Mouse (Mus musculus) intestine, postnatal 0 days (tissue): ENCODE measurements around the gene Ppip5k1. TPM values are rescaled to one million over a fixed set of nuclear protein-coding genes. Genes with fewer than 3 reads are reported as not detected.

ENCODE experiments used
- ATAC-seq: fragments of 200-750 bp; cut with Nextera tagmentation; 2 replicates; pipeline ENCODE4 v1.8.0; 2017; ENCODE audit warnings: mild to moderate bottlenecking, moderate TSS enrichment, moderate library complexity
- H3K27ac ChIP-seq: fragments of 300-500 bp; sonication (generic); 2 replicates; pipeline ENCODE4 v1.5.1; 2014; ENCODE audit warnings: mild to moderate bottlenecking, low read depth, low read length, moderate library complexity
- H3K27me3 ChIP-seq: fragments of 300-500 bp; sonication (generic); replicated peaks from 2 replicates; pipeline ENCODE4 v1.6.1; 2014; ENCODE audit warnings: low read length, mixed read lengths; ENCODE audit not compliant: control insufficient read depth, insufficient read depth
- H3K36me3 ChIP-seq: fragments of 300-500 bp; sonication (generic); 2 replicates; pipeline ENCODE4 v1.6.1; 2014; ENCODE audit warnings: mild to moderate bottlenecking, moderate library complexity; ENCODE audit not compliant: control insufficient read depth, insufficient read depth
- H3K4me1 ChIP-seq: fragments of 300-500 bp; sonication (generic); replicated peaks from 2 replicates; pipeline ENCODE4 v1.6.1; 2014; ENCODE audit warnings: antibody characterized with exemption, low read length, mixed read lengths; ENCODE audit not compliant: control insufficient read depth, insufficient read depth
- H3K4me2 ChIP-seq: fragments of 300-500 bp; sonication (generic); replicated peaks from 2 replicates; pipeline ENCODE4 v1.6.1; 2014; ENCODE audit warnings: low read depth, mild to moderate bottlenecking, moderate library complexity
- H3K4me3 ChIP-seq: fragments of 300-500 bp; sonication (generic); 2 replicates; pipeline ENCODE4 v1.5.1; 2014; ENCODE audit warnings: low read depth, low read length
- H3K9ac ChIP-seq: fragments of 300-500 bp; sonication (generic); 2 replicates; pipeline ENCODE4 v1.6.1; 2014; ENCODE audit warnings: mild to moderate bottlenecking, low read depth, low read length
- H3K9me3 ChIP-seq: fragments of 300-500 bp; sonication (generic); 2 replicates; pipeline ENCODE4 v1.6.1; 2016; ENCODE audit warnings: mixed run types; ENCODE audit not compliant: control insufficient read depth
- CTCF ChIP-seq: sonication (generic); IDR thresholded peaks from 2 replicates; pipeline ENCODE4 v1.5.1; 2016; ENCODE audit warnings: low read depth, mild to moderate bottlenecking, control low read depth, antibody characterized with exemption, moderate library complexity
- WGBS: fragments of 180-500 bp; shearing (Covaris S2); extraction: QIAGEN DNeasy Blood & Tissue Kit; methylation state at CpG from one replicate; pipeline ENCODE4 v1.1.7; 2014; 5-methylcytosine and 5-hydroxymethylcytosine counted together
- polyA plus RNA-seq: library from polyadenylated mRNA; unstranded; fragments of >200 nt; fragmentation: Nextera tagmentation; extraction: Ambion mirVana; gene quantifications from 2 replicates; pipeline ENCODE4 v1.2.1, GENCODE M21; 2015

Gene Ppip5k1
- polyA plus RNA-seq, 1 experiment from 2014 or later, result 19.2 TPM

DNA sequence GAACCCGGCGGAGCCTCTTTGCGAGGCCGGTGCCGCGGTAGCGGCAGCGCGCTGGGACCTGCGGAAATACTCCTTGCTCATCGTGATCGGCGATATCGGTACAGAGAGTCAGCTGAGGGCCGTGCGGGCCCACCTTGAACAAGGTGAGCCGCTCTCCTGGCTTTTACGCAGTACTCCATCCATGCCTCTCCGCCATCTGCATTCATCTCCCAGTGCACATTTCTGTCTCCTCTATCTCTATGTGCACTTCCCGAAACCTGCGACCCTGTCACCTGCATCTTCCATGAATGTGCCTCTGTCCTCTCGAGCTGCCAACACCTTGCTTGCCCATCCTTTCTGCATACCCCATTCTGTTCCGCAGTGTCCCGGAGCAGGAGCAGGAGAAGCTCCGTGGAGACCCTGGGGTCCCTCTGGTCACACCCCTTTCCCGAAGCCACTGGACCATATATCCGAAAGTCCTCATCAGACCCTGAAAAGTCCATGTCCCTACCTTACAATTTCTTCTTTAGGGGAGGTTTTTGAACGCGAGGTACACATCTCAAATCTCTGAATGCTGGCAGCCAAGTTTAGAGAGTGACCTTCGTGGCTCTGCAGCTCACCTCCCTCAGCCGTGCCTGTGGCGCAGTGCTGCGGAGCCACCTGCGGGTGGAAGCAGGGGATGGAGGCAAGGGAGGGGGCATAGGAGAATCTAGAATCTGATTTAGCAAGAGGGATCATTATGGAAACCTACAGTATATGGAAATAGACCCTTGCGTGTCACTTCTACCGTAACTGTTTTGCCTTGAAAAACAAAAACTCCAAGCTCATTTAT lies 65.3 kb downstream of the Ppip5k1 start:
- Histone ChIP-seq H3K9ac (no peak overlapping the region), H3K4me2 (peak overlapping the region; percentile 74), H3K27ac (no peak overlapping the region), H3K9me3 (no peaks in the 10 kb centered on the region), H3K4me3 (peak overlapping the region; percentile 44), H3K36me3 (no peaks in the 10 kb centered on the region), H3K27me3 (peaks cover 27% of the 10 kb centered on the region), H3K4me1 (peaks cover 8% of the 10 kb centered on the region; the same call in 1 of the 2 replicates)
- WGBS, result 4% methylated on average over 36 of the region's 36 CpGs
- ATAC-seq, result 0 out of 2 replicates have a peak, but pooled peaks have one; percentile 7
- TF ChIP-seq CTCF, result peak; percentile 36

DNA sequence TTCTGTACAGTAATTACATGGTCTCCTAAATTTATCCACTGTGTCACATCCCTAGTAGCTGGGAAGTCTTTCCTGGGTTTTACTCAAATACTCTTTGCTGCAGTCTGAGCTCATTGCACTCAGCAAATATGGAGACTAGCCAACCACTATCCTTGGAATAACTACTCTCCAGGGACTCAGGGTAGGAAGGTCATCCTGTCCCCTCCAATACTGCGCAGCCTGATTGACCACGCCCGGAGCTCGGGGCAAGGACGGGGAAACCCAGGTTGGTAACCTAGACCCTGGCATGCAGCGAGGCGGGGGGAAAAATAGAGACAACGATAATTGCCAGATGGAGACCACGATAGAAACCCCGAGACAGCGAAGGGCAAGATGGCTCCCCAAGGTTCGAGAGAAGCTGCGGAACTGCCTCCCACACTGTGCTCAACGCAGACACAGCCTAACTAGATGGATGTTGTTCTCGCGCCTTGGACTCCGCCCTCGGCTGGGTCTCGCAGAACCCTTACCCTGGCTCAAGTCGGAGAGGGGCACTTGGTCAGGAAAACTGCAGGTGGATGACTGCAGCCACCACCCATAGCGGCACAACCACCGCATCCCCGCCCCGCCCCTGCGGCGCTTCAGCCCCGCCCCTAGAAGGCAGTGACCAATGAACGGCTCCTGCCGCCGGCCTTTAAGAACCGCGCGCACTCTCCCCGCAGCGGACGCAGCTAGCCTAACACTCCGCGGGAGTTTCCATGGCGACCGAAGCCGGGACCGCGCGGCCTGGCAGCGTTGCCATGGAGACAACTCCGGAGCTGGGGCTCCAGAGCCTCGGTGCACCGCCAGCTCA lies 66.1 kb downstream of the Ppip5k1 start, which contains the start of gene Map1a:
Gene Map1a, plus strand, starts transcription at position 700 of the 829 bp plus-strand sequence.
- ATAC-seq, result peak; percentile 93
- H3K36me3 ChIP-seq, result no peaks in the 10 kb centered on the region
- no peak within 1 kb of the TSS for H3K9ac ChIP-seq
- no peak for TF ChIP-seq CTCF
- no peak within 1 kb of the TSS for H3K27ac ChIP-seq
- peak within 1 kb of the TSS; percentile 74 for H3K4me2 ChIP-seq
- WGBS, result under 1% methylated on average over 47 of the region's 48 CpGs
- H3K4me3 ChIP-seq, result peak within 1 kb of the TSS; percentile 44
- peaks cover 24% of the 10 kb centered on the region for H3K27me3 ChIP-seq
- H3K4me1 ChIP-seq, result peaks cover 6% of the 10 kb centered on the region; the same call in 1 of the 2 replicates
- no peaks in the 10 kb centered on the region for H3K9me3 ChIP-seq

DNA sequence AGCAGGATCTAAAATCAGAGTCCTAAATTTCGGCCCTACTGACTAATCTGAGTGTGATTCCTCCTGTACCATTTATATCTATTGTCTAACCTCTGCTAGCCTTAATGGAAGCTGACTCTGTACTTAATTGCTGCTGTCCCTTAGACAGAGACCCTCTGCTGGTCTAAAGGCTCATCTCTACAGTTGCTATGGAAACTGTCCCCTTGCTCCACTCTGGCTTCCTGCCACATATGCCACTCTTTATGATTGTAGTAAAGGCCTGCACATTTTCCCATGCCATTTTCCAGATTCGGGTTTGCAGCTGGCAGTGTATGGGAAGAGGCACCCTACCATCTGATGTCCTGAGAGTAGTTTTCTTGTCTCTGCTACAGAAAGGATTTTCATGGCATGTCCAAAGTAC lies 67.3 kb downstream of the Ppip5k1 start:
- ATAC-seq, result no peak
- H3K4me2 ChIP-seq, result no peak overlapping the region
- H3K27ac ChIP-seq, result no peak overlapping the region

DNA sequence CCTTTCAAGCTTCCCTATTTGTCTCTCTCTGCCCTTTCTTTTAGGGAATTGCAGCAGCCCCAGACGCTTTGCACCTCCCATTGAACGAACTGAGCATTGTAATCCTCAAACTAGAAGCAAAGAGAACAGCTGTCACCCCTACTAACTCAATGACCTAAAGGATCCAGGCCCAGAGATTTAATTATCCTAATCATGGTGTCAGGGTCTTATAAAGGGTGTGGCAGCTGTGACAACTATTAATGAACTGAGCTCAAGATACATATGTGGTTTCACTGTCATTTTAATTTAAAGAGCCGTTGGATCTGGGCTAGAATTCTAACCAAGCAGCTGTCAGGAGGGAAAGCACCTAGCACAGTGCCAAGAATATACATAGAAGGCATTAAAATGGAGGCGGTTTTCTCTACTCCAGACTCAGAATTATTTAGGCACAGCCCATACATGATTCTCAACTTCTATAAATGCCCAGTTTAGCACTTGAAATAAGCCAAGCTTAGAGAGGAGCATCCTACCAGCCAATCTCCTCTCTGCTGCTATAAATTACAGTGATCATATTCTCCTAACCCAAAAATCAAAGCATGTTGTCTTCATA lies 83.2 kb downstream of the Ppip5k1 start:
- WGBS, result 26% methylated on average over 4 of the region's 4 CpGs
- H3K27ac ChIP-seq, result no peak overlapping the region
- ATAC-seq, result no peak

More for the DNA sequence above, 67.3 kb downstream of the Ppip5k1 start:
- no peaks in the 10 kb centered on the region for H3K36me3 ChIP-seq
- no peak overlapping the region for H3K4me3 ChIP-seq
- no peak overlapping the region for H3K9ac ChIP-seq
- no peaks in the 10 kb centered on the region for H3K9me3 ChIP-seq
- WGBS, result 81% methylated on average over 2 of the region's 2 CpGs
- no peak for TF ChIP-seq CTCF
- peaks cover 23% of the 10 kb centered on the region for H3K27me3 ChIP-seq
- H3K4me1 ChIP-seq, result peaks cover 4% of the 10 kb centered on the region; the same call in 1 of the 2 replicates

DNA sequence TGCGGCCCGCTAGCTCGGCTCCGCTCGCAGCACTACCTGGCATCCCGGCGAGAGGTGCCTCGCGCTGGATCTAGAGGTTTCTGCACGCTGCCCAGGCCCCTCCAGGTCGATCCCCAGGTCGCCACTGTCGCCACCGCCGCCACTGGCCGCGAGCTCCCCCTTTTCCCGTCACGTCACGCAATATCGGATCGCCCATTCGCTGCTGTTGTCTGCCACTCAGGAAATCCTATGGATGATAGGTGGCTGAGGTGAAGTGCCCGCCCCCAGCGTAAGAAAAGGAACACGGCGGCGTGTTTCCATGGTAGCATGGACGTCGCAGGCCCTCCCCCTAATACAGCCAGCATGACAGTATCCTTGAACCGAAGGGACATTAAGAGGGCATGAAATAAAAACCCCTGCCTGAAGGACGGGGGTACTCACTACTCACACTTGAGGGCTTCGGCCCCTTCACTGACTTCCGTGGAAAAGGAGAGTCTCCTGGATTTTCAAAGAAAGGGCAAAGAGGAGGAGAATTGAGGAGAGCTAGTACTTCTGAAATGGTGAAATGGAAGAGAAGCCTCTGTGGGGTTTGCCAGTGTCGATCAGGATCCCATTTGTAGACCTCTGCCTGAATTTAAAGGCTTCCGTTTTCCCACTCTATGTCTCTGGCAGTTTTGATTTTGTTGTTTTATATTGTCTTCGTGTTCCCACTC lies 83.8 kb downstream of the Ppip5k1 start, which contains the start of gene Trp53bp1:
Gene Trp53bp1, minus strand, starts transcription at position 172 of the 692 bp plus-strand sequence.
- Histone ChIP-seq H3K9ac (peak within 1 kb of the TSS; percentile 71), H3K4me3 (peak within 1 kb of the TSS; percentile 99), H3K27ac (peak within 1 kb of the TSS; percentile 15; the same call in 1 of the 2 replicates), H3K4me2 (peak within 1 kb of the TSS; percentile 68), H3K36me3 (peaks cover 2% of the 10 kb centered on the region; the same call in 1 of the 2 replicates), H3K9me3 (no peaks in the 10 kb centered on the region), H3K4me1 (0 out of 2 replicates have a peak, but pooled peaks cover 6% of the 10 kb centered on the region), H3K27me3 (no peaks in the 10 kb centered on the region)
- WGBS, result under 1% methylated on average over 37 of the region's 37 CpGs
- ATAC-seq, result peak; percentile 98
- peak; percentile 33; the same call in 1 of the 2 replicates for TF ChIP-seq CTCF

More for the DNA sequence above, 83.2 kb downstream of the Ppip5k1 start:
- Histone ChIP-seq H3K36me3 (peaks cover 2% of the 10 kb centered on the region; the same call in 1 of the 2 replicates), H3K27me3 (no peaks in the 10 kb centered on the region), H3K9ac (peak overlapping the region; percentile 23; the same call in 1 of the 2 replicates), H3K9me3 (no peaks in the 10 kb centered on the region), H3K4me1 (0 out of 2 replicates have a peak, but pooled peaks cover 6% of the 10 kb centered on the region), H3K4me3 (peak overlapping the region; percentile 99), H3K4me2 (peak overlapping the region; percentile 68)
- TF ChIP-seq CTCF, result no peak
